Mouse (Mus musculus) A20 (cell line): ENCODE measurements at regions not wholly inside any gene's neighbourhood (a gene's known extent, or its start where the extent isn't known, plus 50 kb on each side); places are given as distances from the start of the nearest gene placed in this dataset.

Experiments
- DNase-seq: peaks from one replicate; pipeline ENCODE4 v3.0.0-alpha.2; 2011; ENCODE audit warnings: low read depth, low spot score

DNA sequence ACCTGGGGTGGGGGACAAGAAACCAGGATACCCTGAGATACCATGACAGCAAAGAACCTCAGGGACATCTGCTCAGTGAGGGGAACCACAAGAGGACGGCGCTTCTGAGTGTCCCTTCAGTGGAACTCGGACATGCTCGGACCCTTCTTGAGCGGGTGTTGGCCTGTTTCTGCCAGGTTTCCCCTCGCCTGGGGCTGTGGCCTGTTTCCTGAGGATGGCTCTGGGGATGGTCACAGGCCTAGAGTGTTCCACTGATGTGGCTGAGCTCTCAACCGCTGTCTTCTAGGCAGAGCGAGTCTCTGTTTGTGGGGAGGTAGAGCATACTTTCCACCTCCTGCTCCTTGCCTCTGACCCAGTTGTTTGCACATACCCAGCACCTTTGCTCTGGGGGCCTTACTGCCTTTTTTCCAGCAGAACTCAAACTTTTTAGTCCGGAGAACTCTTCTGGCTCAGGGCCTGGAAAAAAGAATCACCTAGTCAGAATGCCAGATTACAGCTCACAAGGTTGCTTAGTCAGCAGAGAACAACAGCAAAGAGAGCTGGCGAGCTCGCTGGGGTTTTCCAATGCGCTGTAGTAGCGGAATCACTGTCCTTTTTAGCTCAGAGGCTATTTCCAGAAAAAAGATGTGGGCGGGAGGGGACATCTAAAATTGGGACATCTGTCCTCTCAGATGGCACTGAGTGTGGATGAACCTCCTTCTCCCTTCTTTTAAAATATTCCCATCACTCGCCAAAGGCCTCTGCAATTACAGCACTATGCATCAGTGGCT, 65.3 kb downstream of the Med10 start:
- no peak for DNase-seq

DNA sequence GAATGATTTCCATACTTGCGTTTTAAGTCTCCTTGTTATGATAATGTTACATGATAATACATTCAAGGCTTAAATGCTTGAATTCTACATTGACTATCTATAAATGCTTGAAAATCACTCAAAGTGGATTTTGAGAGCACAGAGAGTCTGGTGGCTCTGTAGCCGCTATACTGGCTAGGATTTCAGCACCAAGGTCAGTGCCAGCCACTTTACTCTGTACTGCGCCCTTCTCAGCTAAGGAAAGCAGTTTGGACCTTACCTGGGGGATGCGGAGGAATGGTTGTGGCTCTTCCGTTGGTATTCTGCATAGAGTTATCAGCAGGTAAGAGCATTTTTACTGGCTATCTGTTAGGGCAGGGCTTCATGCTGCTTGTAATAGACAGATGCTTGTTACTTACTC, 94.3 kb downstream of the Med10 start:
- no peak for DNase-seq

DNA sequence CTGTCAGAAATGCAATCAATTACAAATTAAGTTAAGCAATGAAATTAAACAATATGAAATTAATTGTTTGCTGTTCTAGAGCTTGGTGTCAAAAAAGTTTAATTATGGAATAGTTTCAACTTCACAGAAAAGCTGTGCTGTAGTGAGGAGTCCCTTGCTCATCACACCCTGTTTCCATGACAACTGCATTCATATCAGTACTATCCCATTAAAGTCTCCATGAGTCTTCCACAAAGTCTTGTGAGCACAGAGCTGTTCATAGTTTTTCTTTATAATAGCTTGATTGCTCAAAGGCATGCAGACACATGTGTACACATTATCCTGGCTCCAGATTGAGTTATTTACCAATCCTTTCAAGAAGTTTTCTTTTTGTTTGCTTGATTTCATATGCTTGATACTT, 98.9 kb downstream of the Med10 start:
- no peak for DNase-seq

DNA sequence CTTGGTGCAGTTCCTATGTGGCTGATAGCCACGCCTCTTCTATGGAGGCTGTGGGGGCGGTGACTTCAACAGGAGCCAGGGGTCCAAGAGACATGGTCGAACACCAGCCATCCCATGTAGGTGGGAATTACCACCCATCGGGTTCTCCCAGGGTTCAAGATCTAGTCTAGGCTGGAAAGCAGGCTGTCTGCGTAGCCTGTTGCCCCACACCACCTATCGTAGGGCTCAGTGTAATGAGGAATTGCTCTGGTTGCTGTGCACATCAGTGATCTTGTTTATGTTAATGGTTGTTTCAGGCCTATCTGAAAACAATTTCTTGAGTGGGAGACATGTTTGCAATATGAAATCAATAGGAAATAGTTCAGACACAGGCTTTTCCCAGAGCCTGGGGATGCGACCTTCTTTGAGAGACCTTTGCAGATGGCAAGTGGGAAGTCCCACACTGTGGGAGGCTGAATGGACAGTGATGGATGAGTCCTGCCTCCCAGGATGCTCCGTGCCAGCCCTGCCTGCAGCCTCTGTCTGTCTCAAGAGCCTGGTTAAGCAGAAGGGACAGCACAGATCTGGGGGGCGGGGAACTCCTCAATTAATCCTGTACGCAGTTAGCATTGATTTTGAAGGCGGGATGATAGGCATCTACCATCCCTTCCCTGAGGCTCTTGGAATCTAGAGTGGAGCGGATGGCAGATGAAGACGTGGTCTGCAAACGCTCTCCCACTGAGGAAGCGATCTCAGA, 104.8 kb downstream of the Med10 start:
- no peak for DNase-seq

DNA sequence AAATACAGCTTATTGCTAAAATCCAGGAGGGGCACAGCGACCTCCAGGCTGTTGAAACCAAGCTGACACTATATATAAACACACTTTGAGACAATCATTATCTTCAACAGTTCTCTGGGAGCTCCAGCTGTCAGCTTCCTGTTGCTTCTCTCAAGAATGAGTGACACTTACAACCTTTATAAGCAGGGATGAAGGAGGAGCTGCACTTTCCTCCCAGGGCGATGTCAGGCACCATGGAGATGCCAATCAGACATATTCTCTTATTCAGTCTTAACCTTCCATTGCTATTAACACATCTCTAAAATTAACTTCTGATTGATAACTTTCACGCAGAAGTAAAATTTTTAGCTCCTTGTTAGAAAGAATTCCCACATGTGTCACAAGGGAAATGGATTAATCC, 113.6 kb downstream of the Med10 start:
- no peak for DNase-seq

DNA sequence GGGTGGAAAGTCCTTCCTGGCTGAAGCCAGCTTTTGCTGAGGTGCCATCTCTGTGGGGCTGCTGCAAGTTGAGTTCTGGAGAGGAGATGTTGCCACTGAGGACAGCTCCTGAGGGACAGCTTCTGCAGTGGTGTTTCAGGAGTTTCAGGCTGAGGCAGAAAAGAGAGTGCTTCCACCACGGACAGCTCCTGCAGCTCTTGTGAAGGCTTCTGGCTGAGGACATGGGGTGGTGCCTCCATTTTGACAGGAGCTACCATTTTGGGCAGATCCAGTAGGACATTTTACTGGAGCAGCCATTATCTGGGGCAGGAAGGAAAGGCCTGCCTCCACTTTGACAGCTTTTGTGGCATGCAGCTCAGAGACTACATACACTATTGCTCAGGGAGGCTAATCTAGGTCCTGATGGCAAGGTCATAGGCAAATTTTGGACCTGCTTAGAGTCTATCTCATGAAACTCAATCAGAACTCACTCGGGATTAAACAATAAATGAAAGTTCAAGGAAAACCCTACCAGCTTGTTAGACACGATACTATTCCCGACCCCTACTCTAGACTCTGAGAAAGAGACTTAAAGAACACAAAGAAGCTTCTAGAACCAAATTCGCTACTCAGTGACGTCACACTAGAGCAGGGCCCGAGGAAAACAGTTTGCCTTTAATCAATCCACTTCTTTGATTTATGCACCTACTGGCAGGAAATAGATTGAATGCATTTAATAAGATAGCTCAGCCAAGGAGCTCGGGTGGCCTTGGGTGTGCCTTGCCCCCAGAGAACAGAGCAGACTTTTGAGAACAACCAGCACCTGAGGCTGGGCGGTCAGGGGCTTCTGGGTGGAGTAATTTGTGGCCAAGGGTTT, 130.7 kb downstream of the Med10 start:
- no peak for DNase-seq

DNA sequence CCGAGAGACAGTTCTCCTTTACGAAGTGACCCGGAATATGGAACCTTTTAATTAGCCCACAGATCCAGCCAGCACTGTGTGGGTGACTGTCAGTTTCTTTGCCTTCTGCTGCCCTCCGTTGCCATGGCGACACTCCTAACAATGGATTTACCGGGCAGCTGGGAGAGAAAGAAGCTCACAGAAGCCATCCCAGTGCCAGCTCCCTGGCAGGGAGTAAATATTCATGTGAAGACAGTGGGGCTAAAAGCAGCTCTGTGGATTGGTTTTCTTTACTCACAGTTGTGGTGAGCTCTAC, 131.3 kb downstream of the Med10 start:
- no peak for DNase-seq

DNA sequence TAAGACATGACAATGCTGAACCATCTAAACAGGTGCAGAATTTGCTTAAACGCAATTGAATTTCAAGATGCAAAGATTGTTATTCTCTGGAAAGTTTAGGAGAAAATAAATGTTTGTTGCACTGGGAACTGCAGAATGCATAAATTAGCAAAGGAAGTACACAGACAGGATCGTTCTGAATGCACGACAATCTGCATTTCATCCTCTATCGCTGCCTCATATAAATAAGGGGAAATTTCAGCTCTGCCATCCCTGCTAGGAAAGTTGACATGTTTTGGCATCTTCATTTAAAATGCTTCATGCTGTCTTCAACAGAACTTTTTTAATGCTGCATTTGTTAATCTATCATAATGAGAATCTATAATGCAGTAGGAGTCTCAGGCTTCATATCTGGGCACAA, 137.6 kb downstream of the Med10 start:
- no peak for DNase-seq

DNA sequence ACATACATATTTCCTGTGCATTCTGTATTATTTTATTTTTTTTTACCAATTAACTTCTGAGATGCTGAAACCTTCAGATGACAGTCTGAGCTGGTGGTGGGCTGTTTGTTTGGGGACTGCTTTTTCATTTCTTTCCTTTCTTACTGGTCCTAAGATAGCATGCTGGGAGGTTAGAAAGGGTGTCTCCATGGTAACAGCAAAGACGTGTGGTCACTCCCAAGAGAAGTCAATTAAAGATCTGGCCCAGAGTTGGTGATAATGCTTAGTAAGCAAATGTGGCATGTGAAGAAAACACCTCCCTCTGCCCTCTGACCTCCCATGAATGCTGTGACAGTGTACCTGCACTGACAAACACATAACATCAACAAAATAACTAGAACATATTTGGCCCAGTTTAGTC, 142.5 kb downstream of the Med10 start:
- DNase-seq, result no peak

DNA sequence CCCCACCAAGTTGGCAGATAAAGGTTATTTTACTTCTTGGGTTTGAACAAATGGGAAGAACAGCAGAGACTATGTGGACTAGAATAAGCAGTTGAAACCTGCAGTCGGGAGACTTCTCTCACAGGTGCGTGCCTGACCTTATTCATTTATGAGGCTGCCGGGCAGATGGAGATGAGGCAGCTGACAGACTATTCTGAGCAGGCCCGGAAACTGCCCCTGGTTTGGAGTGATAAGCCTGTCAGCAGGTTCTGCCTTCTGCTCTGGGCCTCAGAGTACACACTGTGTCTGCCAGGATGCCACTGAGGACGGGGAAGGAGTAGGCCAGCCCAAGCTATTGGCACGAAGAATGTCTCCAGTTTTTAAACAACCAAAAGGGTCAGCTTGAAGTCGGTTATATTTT, 144.4 kb downstream of the Med10 start:
- DNase-seq, result no peak

DNA sequence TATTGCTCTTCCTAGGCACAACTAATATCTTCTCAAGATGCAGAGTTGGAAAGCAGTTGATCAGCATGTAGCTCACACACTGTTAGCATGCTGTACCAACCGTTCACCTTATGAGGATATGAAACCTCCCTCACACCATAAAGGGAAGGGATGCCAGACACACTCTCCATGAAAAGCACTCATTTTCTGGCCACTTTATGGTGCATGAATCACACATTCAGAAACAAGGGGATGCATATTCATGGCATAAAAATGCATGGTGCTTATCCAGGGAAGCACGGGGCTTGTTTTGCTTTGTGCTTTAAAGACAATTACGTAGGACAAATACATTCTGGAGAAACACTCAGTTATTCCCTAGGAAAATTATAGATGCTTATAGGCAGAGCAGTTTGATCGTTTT, 149.9 kb downstream of the Med10 start:
- DNase-seq, result no peak

DNA sequence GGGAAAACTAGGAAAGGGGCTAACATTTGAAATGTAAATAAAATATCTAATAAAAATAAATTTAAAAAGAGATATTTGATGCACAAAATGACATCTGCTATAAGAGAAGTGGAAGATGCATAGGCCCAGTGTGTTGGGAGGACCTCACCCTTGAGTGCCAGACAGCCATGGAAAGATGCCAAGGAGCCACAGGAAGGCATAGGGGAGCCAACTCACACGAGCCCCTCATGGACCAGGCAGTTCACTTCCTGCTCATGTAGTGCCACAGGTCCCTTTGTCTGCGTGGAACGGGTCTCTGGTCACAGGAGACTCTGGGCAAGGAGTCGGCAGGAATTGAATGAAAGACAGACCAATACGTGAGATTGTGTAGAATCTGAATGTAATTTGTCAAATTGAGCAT, 152.0 kb downstream of the Med10 start:
- DNase-seq, result no peak

DNA sequence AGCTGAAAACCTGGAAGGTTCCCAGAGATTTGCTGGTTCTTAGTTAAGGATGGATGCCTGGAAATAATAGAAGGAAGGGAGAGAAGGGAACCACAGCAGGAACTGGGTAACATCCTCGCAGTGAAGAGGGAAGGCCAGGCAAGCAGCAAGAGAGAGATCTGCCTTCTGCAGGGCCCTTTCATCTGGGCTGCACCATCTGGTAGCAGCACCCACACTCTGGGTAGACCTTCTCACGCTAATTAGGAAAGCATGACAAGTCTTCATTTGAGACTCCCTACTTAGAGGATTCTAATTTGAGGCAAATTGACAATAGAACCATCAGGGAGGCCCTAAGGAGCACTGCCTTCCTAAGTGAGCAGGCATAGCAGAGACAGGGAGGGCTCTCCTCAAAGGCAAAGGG, 153.3 kb downstream of the Med10 start:
- DNase-seq, result no peak

DNA sequence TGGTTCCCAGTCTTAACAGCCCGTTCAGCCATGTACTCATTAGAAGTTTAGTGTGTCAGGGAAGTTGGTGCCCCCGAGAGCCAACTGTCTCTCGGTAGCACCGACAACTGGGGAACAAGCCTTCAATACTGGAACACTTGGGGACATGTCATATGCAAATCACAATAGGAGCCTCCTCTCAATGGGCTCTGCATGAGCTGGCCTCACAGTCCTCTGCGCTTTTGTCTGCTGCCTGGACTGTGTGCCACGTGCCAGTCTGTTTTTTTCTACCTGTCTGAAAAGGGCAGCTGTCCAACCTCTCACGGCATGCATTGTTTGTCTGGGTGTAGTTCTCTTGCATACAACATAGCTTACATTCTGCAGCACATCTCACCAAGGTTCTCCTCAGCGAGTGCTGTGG, 161.7 kb downstream of the Med10 start:
- no peak for DNase-seq

DNA sequence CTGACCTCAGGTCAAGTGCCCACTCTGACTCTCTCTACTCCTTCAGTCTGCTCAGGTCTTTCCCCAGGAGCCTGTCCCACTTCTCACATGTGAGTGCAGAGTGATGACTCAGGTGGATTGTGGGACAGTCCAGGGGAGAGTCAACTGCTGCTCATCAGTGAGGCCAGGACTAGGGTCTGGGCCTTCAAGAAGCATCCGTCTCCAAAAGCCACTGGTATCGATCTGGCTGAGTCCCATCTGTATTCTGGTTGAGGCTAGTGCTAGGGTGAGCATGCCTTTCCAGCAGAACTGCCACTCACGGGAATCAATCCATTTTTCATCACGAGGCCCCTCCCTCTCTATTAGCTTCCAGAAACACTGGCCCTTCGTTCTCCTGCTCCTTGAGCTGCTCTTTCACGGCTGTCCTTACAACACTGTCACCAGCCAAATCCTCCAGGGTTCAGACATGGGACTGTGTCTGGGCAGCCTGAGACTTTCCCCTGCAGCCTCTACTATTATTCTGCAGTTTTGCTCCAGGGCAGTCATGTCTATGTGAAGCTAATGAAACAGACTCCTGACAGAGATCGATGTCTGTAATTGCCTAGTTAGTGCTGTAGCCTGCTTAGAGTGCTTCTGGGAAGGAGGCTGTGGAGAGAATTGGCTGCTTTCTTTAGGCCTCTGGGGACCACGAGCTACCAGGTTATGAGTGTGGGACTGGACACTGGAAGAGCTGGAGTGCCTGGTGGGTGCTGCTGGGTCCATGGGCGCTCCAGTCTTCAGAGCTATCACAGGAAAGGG, 169.3 kb downstream of the Med10 start:
- DNase-seq, result no peak

DNA sequence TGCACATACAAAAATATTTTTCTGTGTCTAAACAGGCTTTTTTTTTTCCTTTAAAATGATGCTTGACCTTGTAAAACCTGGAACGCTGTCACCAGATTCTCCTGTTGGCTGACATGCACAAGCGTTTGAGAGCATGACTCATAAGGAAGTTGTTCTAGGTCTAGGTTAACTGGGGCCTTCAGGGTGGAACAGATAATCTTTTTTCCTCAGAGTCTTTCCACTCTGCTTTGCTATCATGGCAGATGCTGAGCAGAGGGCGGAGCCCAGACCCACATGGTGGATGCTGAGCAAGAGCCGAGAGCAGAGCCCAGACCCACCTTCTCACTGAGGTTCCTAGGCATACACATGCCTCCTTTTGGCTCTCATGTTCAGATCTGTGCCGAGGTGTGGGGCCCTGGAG, 172.6 kb downstream of the Med10 start:
- no peak for DNase-seq

DNA sequence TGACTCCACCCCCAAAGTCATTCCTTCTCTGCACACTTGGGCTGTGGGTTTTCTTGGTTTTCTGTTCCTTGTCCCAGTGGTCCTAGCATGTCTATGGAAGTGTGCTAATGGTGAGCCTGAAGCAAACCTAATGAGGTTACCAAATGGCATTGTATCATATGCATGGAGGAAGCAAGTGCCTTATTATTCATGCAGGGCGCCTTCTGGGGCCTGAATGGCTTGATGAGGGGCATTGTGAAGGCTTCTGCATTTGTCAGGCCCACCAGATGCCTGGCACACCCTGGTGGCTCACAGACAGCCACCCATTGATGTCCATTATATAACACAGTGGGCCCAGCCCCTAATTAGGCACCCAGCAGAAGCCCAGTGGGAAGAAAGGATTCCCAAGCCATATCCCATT, 182.0 kb downstream of the Med10 start:
- DNase-seq, result no peak

DNA sequence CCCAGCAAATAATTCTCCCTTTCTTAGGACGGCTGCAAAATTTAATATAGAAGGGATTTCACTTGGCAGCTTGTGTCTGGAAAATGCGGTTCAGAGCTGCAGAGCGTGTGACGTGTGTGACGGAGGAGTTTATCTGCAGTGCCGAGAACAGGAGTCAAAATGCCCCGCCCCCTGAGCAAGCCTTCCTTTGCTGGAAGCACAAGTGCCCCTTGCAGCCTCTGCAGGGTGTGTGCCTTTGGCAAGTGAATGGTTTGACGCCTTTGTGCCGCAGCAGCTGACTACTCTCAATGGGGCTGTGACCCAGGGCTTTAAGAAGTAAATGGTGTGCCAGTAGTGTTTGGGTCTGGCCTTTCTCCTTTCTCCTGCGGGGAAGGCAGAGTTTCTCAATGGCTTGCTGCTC, 185.0 kb downstream of the Med10 start:
- no peak for DNase-seq

DNA sequence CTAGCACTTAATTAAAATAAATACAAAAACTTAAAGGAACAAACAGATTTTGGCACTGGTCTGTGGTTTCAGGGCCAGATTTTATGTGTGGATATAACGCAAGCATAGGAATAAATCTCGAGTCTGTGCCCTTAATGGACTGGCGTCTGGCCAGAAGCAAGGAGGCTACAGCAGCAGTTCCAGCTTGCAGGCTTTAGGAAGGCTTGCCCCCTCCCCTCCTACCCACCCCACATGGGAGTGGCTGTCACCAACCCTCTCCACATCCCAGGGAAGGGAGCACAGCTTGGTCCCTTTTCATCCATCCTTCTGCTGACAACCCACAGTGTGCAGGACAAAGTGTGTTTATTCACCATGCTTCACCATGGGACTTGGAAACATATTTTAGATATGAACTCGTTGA, 186.1 kb downstream of the Med10 start:
- DNase-seq, result no peak

DNA sequence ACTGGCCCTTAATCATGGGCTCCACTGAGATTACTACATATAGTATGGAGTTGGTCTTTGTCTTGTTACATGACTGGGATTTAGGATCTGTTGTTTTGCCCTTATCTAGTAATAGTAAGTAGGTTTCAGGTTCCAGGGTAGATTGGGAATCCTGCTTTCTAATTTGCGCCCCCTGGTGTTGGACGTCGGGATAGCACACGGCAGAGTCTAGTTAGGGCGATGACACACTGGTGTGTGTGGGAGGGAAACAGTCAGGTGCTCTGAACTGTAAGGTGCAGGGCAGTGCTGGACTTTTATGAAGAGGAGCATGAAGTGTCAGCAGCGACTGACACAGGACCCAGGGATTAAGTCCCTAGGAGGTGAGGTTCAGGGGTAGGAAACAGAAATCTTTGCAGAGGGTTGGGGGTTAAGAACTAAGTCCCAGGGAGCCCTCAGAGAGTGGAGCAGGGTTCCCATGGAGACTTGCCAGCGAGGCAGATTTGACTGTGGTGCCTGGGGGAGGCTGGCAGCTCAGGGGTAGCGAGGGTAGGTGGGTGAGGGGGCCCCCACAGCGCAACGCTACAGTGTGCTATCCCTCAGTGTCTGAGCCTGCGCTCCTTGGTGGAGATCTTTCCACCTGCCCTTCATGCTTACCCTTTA, 189.2 kb downstream of the Med10 start:
- DNase-seq, result peak; percentile 8

DNA sequence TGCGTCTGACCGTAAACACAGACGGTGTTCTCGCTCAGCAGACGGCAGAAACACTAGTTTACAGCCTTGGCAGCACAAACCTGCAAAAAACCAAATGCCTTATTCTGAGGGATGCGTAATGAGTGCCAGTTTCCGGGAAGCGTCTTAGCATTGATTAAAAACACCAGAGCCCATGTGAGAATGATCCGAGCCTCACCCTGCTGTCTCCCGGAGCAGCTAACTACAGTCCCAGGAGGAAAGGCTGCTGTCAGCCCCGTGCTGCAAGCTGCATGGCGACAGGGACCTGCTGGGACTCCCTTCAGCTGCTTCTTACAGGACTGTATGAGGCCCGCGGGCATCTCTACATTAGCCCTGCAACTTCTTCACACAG, 189.7 kb downstream of the Med10 start:
- no peak for DNase-seq

DNA sequence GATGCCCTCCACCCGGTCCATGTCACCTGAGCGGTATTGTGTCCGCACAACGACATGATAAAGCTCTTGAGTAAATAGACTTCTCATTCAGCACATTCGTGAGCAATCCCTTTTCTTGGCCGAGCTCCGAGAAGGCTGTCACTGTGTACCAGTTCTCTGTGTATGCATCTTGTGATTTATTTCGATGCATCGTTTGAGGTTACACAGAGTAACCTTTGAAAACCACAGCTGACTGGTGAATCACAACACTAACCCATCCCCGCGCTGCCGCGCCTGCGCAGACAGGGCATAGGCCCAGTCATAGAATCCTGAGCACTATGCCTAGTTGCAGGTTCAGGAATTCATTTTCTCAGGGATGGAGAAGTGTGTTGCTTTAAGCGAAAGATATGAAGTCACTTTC, 201.4 kb downstream of the Med10 start:
- DNase-seq, result no peak
